Mouse (Mus musculus) lung, postnatal 0 days (tissue): Measurements from ENCODE around the gene Cdh12. TPM values are rescaled to one million over a fixed set of nuclear protein-coding genes. Genes with fewer than 3 reads are reported as not detected.
A peak's percentile ranks its signal among the peaks of the same experiment; 100 is the strongest.

Experiments
- ATAC-seq: fragments of 200-750 bp; cut with Nextera tagmentation; 2 replicates; pipeline ENCODE4 v1.8.0; 2017; ENCODE audit warnings: moderate library complexity
- DNase-seq: peaks from one replicate; pipeline ENCODE4 v3.0.0-alpha.2; 2016; ENCODE audit warnings: low spot score
- H3K27ac ChIP-seq: fragments of 300-500 bp; sonication (generic); 2 replicates; pipeline ENCODE4 v1.5.1; 2014; ENCODE audit warnings: antibody characterized with exemption, mild to moderate bottlenecking, low read length, mixed read lengths
- H3K27me3 ChIP-seq: fragments of 300-500 bp; sonication (generic); replicated peaks from 2 replicates; pipeline ENCODE4 v1.6.1; 2014; ENCODE audit warnings: low read length, mixed read lengths; ENCODE audit not compliant: insufficient read depth
- H3K36me3 ChIP-seq: fragments of 300-500 bp; sonication (generic); 2 replicates; pipeline ENCODE4 v1.6.1; 2014; ENCODE audit warnings: low read length, mixed read lengths; ENCODE audit not compliant: insufficient read depth
- H3K4me1 ChIP-seq: fragments of 300-500 bp; sonication (generic); 2 replicates; pipeline ENCODE4 v1.6.1; 2014; ENCODE audit warnings: antibody characterized with exemption, low read depth, low read length, mixed read lengths; ENCODE audit not compliant: insufficient read depth
- H3K4me2 ChIP-seq: fragments of 300-500 bp; sonication (generic); replicated peaks from 2 replicates; pipeline ENCODE4 v1.6.1; 2014; ENCODE audit warnings: low read depth, mild to moderate bottlenecking, low read length, moderate library complexity, mixed read lengths
- H3K4me3 ChIP-seq: fragments of 300-500 bp; sonication (generic); 2 replicates; pipeline ENCODE4 v1.5.1; 2014; ENCODE audit warnings: low read depth, low read length
- H3K9ac ChIP-seq: fragments of 300-500 bp; sonication (generic); replicated peaks from 2 replicates; pipeline ENCODE4 v1.6.1; 2014; ENCODE audit warnings: low read depth, mild to moderate bottlenecking
- H3K9me3 ChIP-seq: fragments of 300-500 bp; sonication (generic); 2 replicates; pipeline ENCODE4 v1.6.1; 2016; ENCODE audit warnings: low read length, mixed read lengths
- CTCF ChIP-seq: IDR thresholded peaks from 2 replicates; pipeline ENCODE4 v1.5.1; 2016; ENCODE audit warnings: antibody characterized with exemption, mild to moderate bottlenecking
- EP300 ChIP-seq: IDR thresholded peaks from 2 replicates; pipeline ENCODE4 v1.6.1; 2016; ENCODE audit warnings: antibody characterized with exemption, mild to moderate bottlenecking, control low read depth
- WGBS: fragments of 180-500 bp; shearing (Covaris S2); extraction: QIAGEN DNeasy Blood & Tissue Kit; methylation state at CpG from one replicate; pipeline ENCODE4 v1.1.7; 2014; 5-methylcytosine and 5-hydroxymethylcytosine counted together
- polyA plus RNA-seq: library from polyadenylated mRNA; unstranded; fragments of >200 nt; fragmentation: Nextera tagmentation; extraction: Ambion mirVana; gene quantifications from 2 replicates; pipeline ENCODE4 v1.2.1, GENCODE M21; 2015

Gene Cdh12
- polyA plus RNA-seq, 1 experiment from 2014 or later = not detected

GRCm38 (mm10) chr15:21407324-21408044 is 958.4 kb downstream of the Cdh12 start:
- 55% methylated on average over 2 of the region's 2 CpGs for WGBS
- TF ChIP-seq CTCF = peak; percentile 55
- no peak for TF ChIP-seq EP300
- no peak for ATAC-seq

GRCm38 (mm10) chr15:21437347-21437746 is 988.3 kb downstream of the Cdh12 start:
- H3K4me1 ChIP-seq = no peaks in the 10 kb centered on the region
- no peak for TF ChIP-seq CTCF
- no peak for TF ChIP-seq EP300
- H3K4me3 ChIP-seq = no peak overlapping the region
- no peak for ATAC-seq
- no peak overlapping the region for H3K27ac ChIP-seq
- DNase-seq = no peak
- H3K9ac ChIP-seq = no peak overlapping the region
- no peaks in the 10 kb centered on the region for H3K9me3 ChIP-seq
- no peaks in the 10 kb centered on the region for H3K27me3 ChIP-seq
- no peaks in the 10 kb centered on the region for H3K36me3 ChIP-seq
- WGBS = 73% methylated on average over 4 of the region's 4 CpGs
- H3K4me2 ChIP-seq = no peak overlapping the region

More at GRCm38 (mm10) chr15:21407324-21408044, 958.4 kb downstream of the Cdh12 start:
- Histone ChIP-seq H3K9me3 (no peaks in the 10 kb centered on the region), H3K36me3 (no peaks in the 10 kb centered on the region), H3K9ac (no peak overlapping the region), H3K4me1 (no peaks in the 10 kb centered on the region), H3K4me2 (no peak overlapping the region), H3K27ac (no peak overlapping the region), H3K4me3 (no peak overlapping the region), H3K27me3 (no peaks in the 10 kb centered on the region)
- peak; percentile 26 for DNase-seq

- Histone ChIP-seq H3K36me3 (no peaks in the 10 kb centered on the region), H3K27me3 (no peaks in the 10 kb centered on the region), H3K4me3 (no peak overlapping the region), H3K4me1 (no peaks in the 10 kb centered on the region), H3K9me3 (no peaks in the 10 kb centered on the region), H3K9ac (no peak overlapping the region), H3K27ac (no peak overlapping the region), H3K4me2 (no peak overlapping the region)
- ATAC-seq (no peak), DNase-seq (no peak)
- no peak for TF ChIP-seq EP300
- no peak for TF ChIP-seq CTCF
Observed at GRCm38 (mm10) chr15:21437924-21438323, 988.9 kb downstream of the Cdh12 start.

- Histone ChIP-seq H3K4me1 (no peaks in the 10 kb centered on the region), H3K4me2 (no peak overlapping the region), H3K4me3 (no peak overlapping the region), H3K36me3 (no peaks in the 10 kb centered on the region), H3K9me3 (no peaks in the 10 kb centered on the region), H3K27me3 (no peaks in the 10 kb centered on the region), H3K27ac (no peak overlapping the region), H3K9ac (no peak overlapping the region)
- DNase-seq = no peak
- WGBS = 51% methylated on average over 2 of the region's 2 CpGs
- TF ChIP-seq CTCF (no peak), EP300 (no peak)
- no peak for ATAC-seq
Observed at GRCm38 (mm10) chr15:21458098-21458497, 1009.0 kb downstream of the Cdh12 start.

GRCm38 (mm10) chr15:21519355-21519869 is 1070.3 kb downstream of the Cdh12 start:
- Histone ChIP-seq H3K4me2 (no peak overlapping the region), H3K27me3 (no peaks in the 10 kb centered on the region), H3K9me3 (no peaks in the 10 kb centered on the region), H3K36me3 (no peaks in the 10 kb centered on the region), H3K27ac (no peak overlapping the region), H3K4me3 (no peak overlapping the region), H3K4me1 (no peaks in the 10 kb centered on the region), H3K9ac (no peak overlapping the region)
- TF ChIP-seq CTCF (no peak), EP300 (no peak)
- DNase-seq (no peak), ATAC-seq (no peak)

GRCm38 (mm10) chr15:21530804-21531203 is 1081.7 kb downstream of the Cdh12 start:
- Histone ChIP-seq H3K4me1 (no peaks in the 10 kb centered on the region), H3K9me3 (no peaks in the 10 kb centered on the region), H3K4me2 (no peak overlapping the region), H3K4me3 (no peak overlapping the region), H3K9ac (no peak overlapping the region), H3K36me3 (no peaks in the 10 kb centered on the region), H3K27ac (no peak overlapping the region), H3K27me3 (no peaks in the 10 kb centered on the region)
- WGBS = 52% methylated on average over 4 of the region's 4 CpGs
- no peak for ATAC-seq
- no peak for DNase-seq
- no peak for TF ChIP-seq CTCF
- TF ChIP-seq EP300 = no peak
